10 mouse cellular contexts compared by ENCODE assay signal in genomic region chr3:98178340-98178739, GRCm38 (mm10). TPM values are rescaled to one million over a fixed set of nuclear protein-coding genes. Genes with fewer than 3 reads are reported as not detected.
DNase-seq lines count a peak whose midpoint lies in the region; ATAC-seq lines count a peak whose summit lies in the region.
"Had no signal": no experiment of that assay in that cellular context is flagged by ENCODE, and none has a peak within 500 bp of the region (broad histone marks: within the 10 kb centered on the region; RNA-seq: fewer than 3 reads in every experiment).

No protein-coding gene starts in this region.

- H3K27me3 ChIP-seq in embryonic facial prominence, embryonic 13.5 days = no peaks in the 10 kb centered on the region
- no peaks in the 10 kb centered on the region for H3K27me3 ChIP-seq in embryonic facial prominence, embryonic 10.5 days (replicated peaks; ENCODE audit: low read depth, poor library complexity, severe bottlenecking)
- H3K27me3 ChIP-seq: CH12.LX; liver, embryonic 13.5 days had no signal

- no peaks in the 10 kb centered on the region for H3K4me1 ChIP-seq in embryonic facial prominence, embryonic 13.5 days
- no peaks in the 10 kb centered on the region for H3K4me1 ChIP-seq in embryonic facial prominence, embryonic 10.5 days
- H3K4me1 ChIP-seq: liver, embryonic 13.5 days had no signal

- no peak for ATAC-seq in embryonic facial prominence, embryonic 13.5 days (ENCODE audit: insufficient number of reproducible peaks, insufficient read depth, low FRiP score, low TSS enrichment, low read depth)

- 69% methylated on average over 4 of the region's 4 CpGs for WGBS in embryonic facial prominence, embryonic 13.5 days
- 81% methylated on average over 4 of the region's 4 CpGs for WGBS in embryonic facial prominence, embryonic 10.5 days

- no peak overlapping the region for H3K4me3 ChIP-seq in embryonic facial prominence, embryonic 13.5 days
- no peak overlapping the region for H3K4me3 ChIP-seq in embryonic facial prominence, embryonic 10.5 days
- H3K4me3 ChIP-seq: liver, embryonic 13.5 days had no signal

- H3K4me2 ChIP-seq in embryonic facial prominence, embryonic 13.5 days = no peak overlapping the region
- H3K4me2 ChIP-seq: liver, embryonic 13.5 days had no signal

- no peak overlapping the region for H3K9ac ChIP-seq in embryonic facial prominence, embryonic 13.5 days
- H3K9ac ChIP-seq: liver, embryonic 13.5 days had no signal

- peak overlapping the region; percentile 78 for H3K27ac ChIP-seq in embryonic facial prominence, embryonic 13.5 days
- no peak overlapping the region for H3K27ac ChIP-seq in embryonic facial prominence, embryonic 10.5 days (replicated peaks)
- H3K27ac ChIP-seq: liver, embryonic 13.5 days had no signal

- H3K36me3 ChIP-seq in embryonic facial prominence, embryonic 13.5 days = no peaks in the 10 kb centered on the region
- H3K36me3 ChIP-seq in embryonic facial prominence, embryonic 10.5 days (replicated peaks) = no peaks in the 10 kb centered on the region
- H3K36me3 ChIP-seq: liver, embryonic 13.5 days had no signal

- H3K9me3 ChIP-seq in embryonic facial prominence, embryonic 13.5 days = peaks cover 7% of the 10 kb centered on the region; the same call in 1 of the 2 replicates
- H3K9me3 ChIP-seq in embryonic facial prominence, embryonic 10.5 days = no peaks in the 10 kb centered on the region
- H3K9me3 ChIP-seq: liver, embryonic 13.5 days had no signal

- no peak for DNase-seq in embryonic facial prominence, embryonic 10.5 days (ENCODE audit: low spot score)
- DNase-seq in ovary, adult 18-20 months (ENCODE audit: low spot score) = peak; percentile 17
- DNase-seq in ovary, postnatal 14 days (ENCODE audit: low spot score) = no peak
- DNase-seq in kidney, postnatal 25 days = peak; percentile 78 to 83
- DNase-seq in right cerebral cortex, postnatal 36 days (ENCODE audit: low spot score in 2 of 2) = peak; percentile 20 to 23
- DNase-seq in liver = no peak
- no peak for DNase-seq in yolk sac, embryonic 10.5 days (ENCODE audit: low spot score)
- DNase-seq: liver, embryonic 13.5 days had no signal

RNA-seq across cellular contexts. Expression of gene Adam30, which starts 17.9 kb away (rescaled TPM):
- 0.33 TPM in 1 of 2 replicates, not detected in the other for polyA plus RNA-seq in embryonic facial prominence, embryonic 13.5 days (2015; fragmentation: Nextera tagmentation; extraction: Ambion mirVana)
- not detected in 2 replicates for polyA plus RNA-seq in embryonic facial prominence, embryonic 10.5 days (2016; fragmentation: Nextera tagmentation; extraction: Ambion mirVana)
- polyA plus RNA-seq: liver, embryonic 13.5 days had no signal

RNA-seq across cellular contexts. Expression of gene Reg4, which starts 43.6 kb away (rescaled TPM):
- polyA plus RNA-seq in embryonic facial prominence, embryonic 13.5 days (2015; fragmentation: Nextera tagmentation; extraction: Ambion mirVana) = not detected in 2 replicates
- not detected in 2 replicates for polyA plus RNA-seq in embryonic facial prominence, embryonic 10.5 days (2016; fragmentation: Nextera tagmentation; extraction: Ambion mirVana)
- polyA plus RNA-seq: liver, embryonic 13.5 days had no signal

Comparison
In these comparisons a context has a peak if more than half of its experiments do, and no peak if none do; other contexts are left out.
1. DNase-seq: peak in ovary, adult 18-20 months (single experiment), kidney, postnatal 25 days (2 of 2) and right cerebral cortex, postnatal 36 days (2 of 2); none in embryonic facial prominence, embryonic 10.5 days (single experiment), ovary, postnatal 14 days (single experiment), liver (single experiment) and yolk sac, embryonic 10.5 days (single experiment).